Mouse (Mus musculus): Measurements from ENCODE around the gene Rab17. TPM values are rescaled to one million over a fixed set of nuclear protein-coding genes. Genes with fewer than 3 reads are reported as not detected.

Gene Rab17
- polyA plus RNA-seq, 2 experiments = 1.8 to 4.2 TPM

GRCm38 (mm10) chr1:90967583-90967982, 1.9 kb downstream of the Rab17 start:
- Histone ChIP-seq H3K9ac (replicated peaks) (no peak overlapping the region), H3K27ac (no peak overlapping the region), H3K4me1 (replicated peaks; ENCODE audit: control insufficient read depth in 2 of 2, insufficient read depth in 2 of 2, low read length in 1 of 2) (peaks cover 0 to 5% of the 10 kb centered on the region in 2 experiments; a peak in 1 of 4 replicates), H3K9me3 (ENCODE audit: control insufficient read depth, low read length) (no peaks in the 10 kb centered on the region), H3K4me2 (ENCODE audit: low read depth) (no peak overlapping the region), H3K27me3 (ENCODE audit: control insufficient read depth, insufficient read depth, low read length) (no peaks in the 10 kb centered on the region), H3K4me3 (ENCODE audit: insufficient read depth in 1 of 2, low read depth in 2 of 2, low read length in 2 of 2) (no peak overlapping the region), H3K36me3 (replicated peaks; ENCODE audit: control insufficient read depth, insufficient read depth, low read depth) (no peaks in the 10 kb centered on the region)
- DNase-seq (ENCODE audit: low read depth in 3 of 3, low spot score in 3 of 3) = no peak
- 67% methylated on average over 7 of the region's 7 CpGs for WGBS (ENCODE audit: insufficient replicate concordance)
- TF ChIP-seq EP300 (IDR thresholded peaks at IDR 0.05; ENCODE audit: low read depth) (no peak), CTCF (IDR thresholded peaks at IDR 0.05; ENCODE audit: low read depth) (no peak)
- no peak for ATAC-seq (ENCODE audit: insufficient read depth)

GRCm38 (mm10) chr1:90962994-90963393, 6.5 kb downstream of the Rab17 start:
- H3K27ac ChIP-seq = no peak overlapping the region
- 0 out of 4 replicates have a peak, but pooled peaks cover 0 to 3% of the 10 kb centered on the region in 2 experiments for H3K4me1 ChIP-seq (replicated peaks; ENCODE audit: control insufficient read depth in 2 of 2, insufficient read depth in 2 of 2, low read length in 1 of 2)
- no peaks in the 10 kb centered on the region for H3K27me3 ChIP-seq (ENCODE audit: control insufficient read depth, insufficient read depth, low read length)
- no peak overlapping the region for H3K9ac ChIP-seq (replicated peaks)
- DNase-seq (ENCODE audit: low read depth in 3 of 3, low spot score in 3 of 3) (no peak), ATAC-seq (ENCODE audit: insufficient read depth) (no peak)
- WGBS (ENCODE audit: insufficient replicate concordance) = 39% methylated on average over 3 of the region's 3 CpGs
- H3K4me3 ChIP-seq (ENCODE audit: insufficient read depth in 1 of 2, low read depth in 2 of 2, low read length in 2 of 2) = no peak overlapping the region
- H3K4me2 ChIP-seq (ENCODE audit: low read depth) = no peak overlapping the region
- no peak for TF ChIP-seq CTCF (IDR thresholded peaks at IDR 0.05; ENCODE audit: low read depth)
- no peak for TF ChIP-seq EP300 (IDR thresholded peaks at IDR 0.05; ENCODE audit: low read depth)
- H3K9me3 ChIP-seq (ENCODE audit: control insufficient read depth, low read length) = no peaks in the 10 kb centered on the region
- no peaks in the 10 kb centered on the region for H3K36me3 ChIP-seq (replicated peaks; ENCODE audit: control insufficient read depth, insufficient read depth, low read depth)

GRCm38 (mm10) chr1:90962526-90962925, 6.9 kb downstream of the Rab17 start:
- H3K4me3 ChIP-seq (ENCODE audit: insufficient read depth in 1 of 2, low read depth in 2 of 2, low read length in 2 of 2) = no peak overlapping the region
- H3K9me3 ChIP-seq (ENCODE audit: control insufficient read depth, low read length) = no peaks in the 10 kb centered on the region
- H3K36me3 ChIP-seq (replicated peaks; ENCODE audit: control insufficient read depth, insufficient read depth, low read depth) = no peaks in the 10 kb centered on the region
- no peak for ATAC-seq (ENCODE audit: insufficient read depth)
- no peak overlapping the region for H3K4me2 ChIP-seq (ENCODE audit: low read depth)
- H3K9ac ChIP-seq (replicated peaks) = no peak overlapping the region
- TF ChIP-seq EP300 (IDR thresholded peaks at IDR 0.05; ENCODE audit: low read depth) = no peak
- no peak for TF ChIP-seq CTCF (IDR thresholded peaks at IDR 0.05; ENCODE audit: low read depth)
- WGBS (ENCODE audit: insufficient replicate concordance) = 20% methylated on average over 4 of the region's 4 CpGs
- H3K4me1 ChIP-seq (replicated peaks; ENCODE audit: control insufficient read depth in 2 of 2, insufficient read depth in 2 of 2, low read length in 1 of 2) = 0 out of 4 replicates have a peak, but pooled peaks cover 0 to 3% of the 10 kb centered on the region in 2 experiments
- DNase-seq (ENCODE audit: low read depth in 3 of 3, low spot score in 3 of 3) = no peak
- H3K27me3 ChIP-seq (ENCODE audit: control insufficient read depth, insufficient read depth, low read length) = no peaks in the 10 kb centered on the region
- no peak overlapping the region for H3K27ac ChIP-seq

GRCm38 (mm10) chr1:90956245-90957096, 13.0 kb downstream of the Rab17 start:
- no peaks in the 10 kb centered on the region for H3K27me3 ChIP-seq (ENCODE audit: control insufficient read depth, insufficient read depth, low read length)
- peak in 1 of 3 experiments; percentile 35 for DNase-seq (ENCODE audit: low read depth in 3 of 3, low spot score in 3 of 3)
- no peaks in the 10 kb centered on the region for H3K36me3 ChIP-seq (replicated peaks; ENCODE audit: control insufficient read depth, insufficient read depth, low read depth)
- H3K27ac ChIP-seq = no peak overlapping the region
- WGBS (ENCODE audit: insufficient replicate concordance) = 21% methylated on average over 7 of the region's 7 CpGs
- H3K4me2 ChIP-seq (ENCODE audit: low read depth) = no peak overlapping the region
- H3K4me3 ChIP-seq (ENCODE audit: insufficient read depth in 1 of 2, low read depth in 2 of 2, low read length in 2 of 2) = no peak overlapping the region
- TF ChIP-seq EP300 (IDR thresholded peaks at IDR 0.05; ENCODE audit: low read depth) = no peak
- peak; percentile 84 for TF ChIP-seq CTCF (IDR thresholded peaks at IDR 0.05; ENCODE audit: low read depth)
- no peak for ATAC-seq (ENCODE audit: insufficient read depth)
- H3K9me3 ChIP-seq (ENCODE audit: control insufficient read depth, low read length) = no peaks in the 10 kb centered on the region
- H3K4me1 ChIP-seq (replicated peaks; ENCODE audit: control insufficient read depth in 2 of 2, insufficient read depth in 2 of 2, low read length in 1 of 2) = no peaks in the 10 kb centered on the region; a peak in 1 of 4 replicates
- no peak overlapping the region for H3K9ac ChIP-seq (replicated peaks)

GRCm38 (mm10) chr1:90953688-90954087, 15.8 kb downstream of the Rab17 start:
- no peak for DNase-seq (ENCODE audit: low read depth in 3 of 3, low spot score in 3 of 3)
- no peak overlapping the region for H3K9ac ChIP-seq (replicated peaks)
- H3K4me3 ChIP-seq (ENCODE audit: insufficient read depth in 1 of 2, low read depth in 2 of 2, low read length in 2 of 2) = no peak overlapping the region
- 64% methylated on average over 11 of the region's 11 CpGs for WGBS (ENCODE audit: insufficient replicate concordance)
- no peak overlapping the region for H3K4me2 ChIP-seq (ENCODE audit: low read depth)
- no peak overlapping the region for H3K27ac ChIP-seq
- peaks cover 0 to 4% of the 10 kb centered on the region in 2 experiments; a peak in 2 of 4 replicates for H3K4me1 ChIP-seq (replicated peaks; ENCODE audit: control insufficient read depth in 2 of 2, insufficient read depth in 2 of 2, low read length in 1 of 2)
- no peak for ATAC-seq (ENCODE audit: insufficient read depth)
- no peaks in the 10 kb centered on the region for H3K36me3 ChIP-seq (replicated peaks; ENCODE audit: control insufficient read depth, insufficient read depth, low read depth)
- no peaks in the 10 kb centered on the region for H3K27me3 ChIP-seq (ENCODE audit: control insufficient read depth, insufficient read depth, low read length)
- TF ChIP-seq EP300 (IDR thresholded peaks at IDR 0.05; ENCODE audit: low read depth) (no peak), CTCF (IDR thresholded peaks at IDR 0.05; ENCODE audit: low read depth) (no peak)
- H3K9me3 ChIP-seq (ENCODE audit: control insufficient read depth, low read length) = no peaks in the 10 kb centered on the region
